Mouse (Mus musculus) MEL (cell line): Measurements from ENCODE around the gene Kif26b.

Experiments used
- BHLHE40 ChIP-seq: IDR thresholded peaks from 2 replicates; pipeline ENCODE4 v1.6.1; 2012; ENCODE audit warnings: low read depth, mild to moderate bottlenecking, inconsistent platforms, low read length, improper control_type of control experiment, borderline replicate concordance
- CTCF ChIP-seq, 3 experiments: IDR thresholded peaks in 2 of 3; conservative IDR thresholded peaks in 1 of 3; 2 replicates each; pipeline ENCODE4 v1.5.1; 2011 to 2012; ENCODE audit warnings: low read length in 3 of 3, low read depth in 2 of 3, mild to moderate bottlenecking in 2 of 3, improper control_type of control experiment in 1 of 3, inconsistent platforms in 1 of 3, mixed read lengths in 1 of 3, moderate library complexity in 1 of 3; ENCODE audit not compliant: control insufficient read depth in 1 of 3, insufficient read depth in 1 of 3, poor library complexity in 1 of 3, severe bottlenecking in 1 of 3
- EP300 ChIP-seq, 2 experiments: IDR thresholded peaks; 2 replicates each; pipeline ENCODE4 v1.6.1; 2011; ENCODE audit warnings: improper control_type of control experiment in 2 of 2, low read length in 2 of 2, low read depth in 1 of 2, mild to moderate bottlenecking in 1 of 2
- GATA1 ChIP-seq: IDR thresholded peaks from 2 replicates; pipeline ENCODE4 v1.6.1; 2011; ENCODE audit warnings: low read depth, low read length, improper control_type of control experiment
- MAFK ChIP-seq: IDR thresholded peaks from 2 replicates; pipeline ENCODE4 v1.6.1; 2011; ENCODE audit warnings: low read depth, mild to moderate bottlenecking, low read length, improper control_type of control experiment, borderline replicate concordance
- MAZ ChIP-seq: IDR thresholded peaks from 2 replicates; pipeline ENCODE4 v1.6.1; 2012; ENCODE audit warnings: low read depth, mild to moderate bottlenecking, inconsistent platforms, low read length, improper control_type of control experiment
- MEF2A ChIP-seq: IDR thresholded peaks from 2 replicates; pipeline ENCODE4 v1.6.1; 2014; ENCODE audit warnings: low read depth, mild to moderate bottlenecking, inconsistent platforms, low read length, improper control_type of control experiment; ENCODE audit not compliant: poor library complexity, insufficient replicate concordance, severe bottlenecking; ENCODE audit errors: extremely low read depth
- MXI1 ChIP-seq: IDR thresholded peaks from 2 replicates; pipeline ENCODE4 v1.6.1; 2011; ENCODE audit warnings: mild to moderate bottlenecking, low read depth, low read length, improper control_type of control experiment
- MYC ChIP-seq: IDR thresholded peaks from 2 replicates; pipeline ENCODE4 v1.6.1; 2011; ENCODE audit warnings: low read depth, mild to moderate bottlenecking, low read length, improper control_type of control experiment, moderate library complexity
- POLR2A ChIP-seq, 2 experiments: IDR thresholded peaks; 2 replicates each; pipeline ENCODE4 v1.6.1; 2011 to 2012; ENCODE audit warnings: low read length in 2 of 2, mild to moderate bottlenecking in 2 of 2, control low read depth in 1 of 2, improper control_type of control experiment in 1 of 2, low read depth in 1 of 2, moderate library complexity in 1 of 2; ENCODE audit not compliant: control insufficient read depth in 1 of 2, insufficient read depth in 1 of 2, poor library complexity in 1 of 2
- POLR2AphosphoS2 ChIP-seq: IDR thresholded peaks from 2 replicates; pipeline ENCODE4 v1.6.1; 2011; ENCODE audit warnings: low read length, improper control_type of control experiment
- POLR2AphosphoS5 ChIP-seq: IDR thresholded peaks from 2 replicates; pipeline ENCODE4 v1.6.1; 2012; ENCODE audit warnings: low read depth, borderline replicate concordance, mild to moderate bottlenecking, inconsistent platforms, low read length, moderate library complexity, mixed read lengths
- SMC3 ChIP-seq: IDR thresholded peaks from 2 replicates; pipeline ENCODE4 v1.6.1; 2011; ENCODE audit warnings: low read depth, low read length, improper control_type of control experiment
- ZNF384 ChIP-seq: IDR thresholded peaks from 2 replicates; pipeline ENCODE4 v1.6.1; 2012; ENCODE audit warnings: low read depth, mild to moderate bottlenecking, inconsistent platforms, low read length, improper control_type of control experiment

GRCm38 (mm10) chr1:178485138-178485867 is 43.6 kb upstream of the Kif26b start:
- TF ChIP-seq POLR2AphosphoS2: no peak
- TF ChIP-seq EP300 (IDR thresholded peaks at IDR 0.05; ENCODE audit: low read depth in 1 of 2, low read length in 2 of 2): no peak
- no peak for TF ChIP-seq MXI1
- no peak for TF ChIP-seq MEF2A
- TF ChIP-seq CTCF (IDR thresholded peaks at IDR 0.05 in 2 of 3, conservative IDR thresholded peaks at IDR 0.05 in 1 of 3; ENCODE audit: control insufficient read depth in 1 of 3, insufficient read depth in 1 of 3, low read depth in 2 of 3, low read length in 3 of 3, poor library complexity in 1 of 3, severe bottlenecking in 1 of 3): no peak; a peak in 1 of 6 replicates
- no peak for TF ChIP-seq MYC
- no peak for TF ChIP-seq POLR2A (IDR thresholded peaks at IDR 0.05; ENCODE audit: control insufficient read depth in 1 of 2, insufficient read depth in 1 of 2, low read depth in 1 of 2, low read length in 2 of 2, poor library complexity in 1 of 2)
- no peak for TF ChIP-seq SMC3
- no peak for TF ChIP-seq ZNF384
- no peak for TF ChIP-seq MAFK
- TF ChIP-seq MAZ: no peak
- no peak for TF ChIP-seq GATA1
- TF ChIP-seq BHLHE40: no peak
- no peak for TF ChIP-seq POLR2AphosphoS5
